Mouse (Mus musculus) heart, postnatal 10 days (tissue): ENCODE results near the gene Itgb7. TPM values are rescaled to one million over a fixed set of nuclear protein-coding genes. Genes with fewer than 3 reads are reported as not detected.

Experiments used
- DNase-seq, 2 experiments: peaks; one replicate each; pipeline ENCODE4 v3.0.0; 2021
- intact Hi-C: fragments of 180-260 bp; cut with DNase I; formaldehyde crosslinking; loops from one replicate; pipeline ENCODE4 v1.15.1; 2025
- total RNA-seq, 2 experiments: library from RNA; stranded (reverse); gene quantifications; 2 replicates each; pipeline ENCODE4 v1.2.3; 2021

The Itgb7 gene
- total RNA-seq, 2 experiments from 2014 or later = 1.9 to 2.0 TPM

- peak; percentile 67 to 71 for DNase-seq
- intact Hi-C loops = loop anchor here (2.0 kb wide), 1 partner anchor 21 kb away; no protein-coding TSS in a partner anchor
Observed at GRCm38 (mm10) chr15:102203835-102204381, 27.8 kb downstream of the Itgb7 start.

DNA sequence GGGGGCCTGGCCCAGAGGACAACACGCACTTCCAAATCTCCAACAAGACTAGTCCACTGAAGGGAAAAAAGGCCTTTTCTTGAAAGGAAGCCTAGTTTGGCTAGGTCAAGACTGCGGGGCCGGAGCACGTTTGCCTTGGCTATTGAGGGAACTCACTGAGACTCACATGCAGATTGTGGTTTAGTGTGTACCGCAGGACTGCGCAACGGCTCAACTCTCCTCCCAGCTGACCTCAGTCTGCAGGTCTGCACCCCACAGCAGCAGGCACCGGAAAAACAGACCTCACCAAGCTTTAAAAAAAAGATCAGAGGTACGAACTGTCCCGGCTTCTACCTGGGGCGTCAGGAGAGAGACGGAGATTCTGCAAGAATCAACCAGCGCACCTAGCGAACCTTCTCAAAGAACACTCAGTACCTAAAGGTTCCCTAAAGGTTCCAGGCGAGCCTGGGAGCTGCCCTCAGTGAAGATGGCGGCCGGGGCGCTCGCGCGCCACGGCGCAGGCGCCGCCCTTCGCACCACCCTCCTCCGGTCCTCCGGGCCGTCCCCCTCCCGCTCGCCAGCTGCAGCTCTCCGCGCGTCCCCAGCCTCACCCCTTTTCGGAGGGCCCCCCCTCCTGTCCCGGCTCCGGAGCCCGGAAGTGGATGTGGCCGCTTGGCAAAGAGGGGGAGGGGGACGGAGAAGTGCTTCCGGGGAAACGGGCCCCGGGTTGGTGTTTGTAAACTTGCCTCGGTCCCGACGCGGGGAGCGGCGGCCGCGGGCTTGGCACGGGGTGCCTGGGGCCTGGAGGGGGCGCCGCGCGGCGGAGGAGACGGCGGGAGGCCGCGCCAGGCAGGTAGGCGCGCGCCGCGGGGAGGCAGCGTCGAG, 28.5 kb downstream of the Itgb7 start, which contains the start of gene Zfp740:
Gene Zfp740, plus strand, starts transcription at position 279 of the 864 bp plus-strand sequence.
- intact Hi-C loops = no loop called here
- peak; percentile 96 to 97 for DNase-seq

GRCm38 (mm10) chr15:102198841-102199240, 32.9 kb downstream of the Itgb7 start:
- intact Hi-C loops = no loop called here
- DNase-seq = no peak

GRCm38 (mm10) chr15:102195373-102195772, 36.4 kb downstream of the Itgb7 start:
- DNase-seq = no peak
- intact Hi-C loops = no loop called here

GRCm38 (mm10) chr15:102194439-102194838, 37.3 kb downstream of the Itgb7 start:
- intact Hi-C loops = no loop called here
- no peak for DNase-seq

DNA sequence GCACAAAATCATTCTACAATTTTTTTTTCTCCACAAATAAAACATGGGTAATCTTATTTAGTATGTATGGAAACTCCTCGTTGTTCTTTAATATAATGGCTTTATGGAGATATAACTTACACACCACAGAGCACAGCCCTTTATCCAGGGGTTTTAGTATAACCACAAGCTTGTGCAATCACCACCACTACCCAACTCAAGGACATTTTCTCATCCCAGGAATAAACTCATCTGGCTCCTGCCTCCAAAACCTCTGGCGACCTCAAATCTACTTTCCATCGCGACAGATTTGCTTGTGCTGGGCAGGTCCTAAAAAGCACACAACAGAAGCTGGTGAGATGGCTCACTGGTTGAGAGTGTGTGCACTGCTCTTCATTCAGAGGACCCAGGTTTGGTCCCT, 38.1 kb downstream of the Itgb7 start:
- DNase-seq = no peak
- intact Hi-C loops = no loop called here

- DNase-seq = no peak
- intact Hi-C loops = no loop called here
Observed at GRCm38 (mm10) chr15:102192820-102193386, 38.8 kb downstream of the Itgb7 start.

GRCm38 (mm10) chr15:102192271-102192812, 39.4 kb downstream of the Itgb7 start:
- no peak for DNase-seq
- intact Hi-C loops = no loop called here

GRCm38 (mm10) chr15:102191699-102192098, 40.0 kb downstream of the Itgb7 start:
- intact Hi-C loops = no loop called here
- no peak for DNase-seq

- intact Hi-C loops = no loop called here
Observed at GRCm38 (mm10) chr15:102188883-102189282, 42.9 kb downstream of the Itgb7 start.

GRCm38 (mm10) chr15:102188096-102188495, 43.6 kb downstream of the Itgb7 start:
- intact Hi-C loops = no loop called here
- DNase-seq = peak; percentile 50 to 65

More at GRCm38 (mm10) chr15:102188883-102189282, 42.9 kb downstream of the Itgb7 start:
- no peak for DNase-seq

- intact Hi-C loops = no loop called here
- DNase-seq = no peak
Observed at GRCm38 (mm10) chr15:102186239-102186638, 45.5 kb downstream of the Itgb7 start.

GRCm38 (mm10) chr15:102183076-102183475, 48.7 kb downstream of the Itgb7 start:
- intact Hi-C loops = no loop called here
- DNase-seq = no peak

- no peak for DNase-seq
- intact Hi-C loops = loop anchor here (5.0 kb wide), 1 partner anchor 137 kb away; no protein-coding TSS in a partner anchor
Observed at GRCm38 (mm10) chr15:102179924-102180323, 51.8 kb downstream of the Itgb7 start.

- no peak for DNase-seq
- intact Hi-C loops = loop anchor here (5.0 kb wide), 1 partner anchor 138 kb away; no protein-coding TSS in a partner anchor
Observed at GRCm38 (mm10) chr15:102179106-102179505, 52.6 kb downstream of the Itgb7 start.

DNA sequence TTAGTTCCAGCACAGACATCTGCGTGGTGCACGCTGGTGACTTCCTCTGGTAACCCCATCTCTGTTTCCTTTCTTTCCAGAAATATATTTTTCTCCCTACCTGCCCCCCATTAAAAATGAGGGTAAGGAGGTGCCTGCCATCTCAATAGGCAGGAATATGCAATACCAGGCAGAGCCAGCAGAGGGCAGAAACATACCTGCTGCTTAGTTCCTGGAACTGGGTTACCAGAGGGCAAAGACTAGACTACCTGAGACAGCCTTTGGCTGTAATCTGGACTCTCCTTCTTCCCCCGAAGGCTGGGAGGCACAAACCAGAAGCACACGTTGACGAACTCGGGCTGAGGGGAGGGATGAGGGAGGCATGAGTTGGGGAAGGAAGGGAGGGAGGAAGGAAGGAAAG, 53.5 kb downstream of the Itgb7 start:
- DNase-seq = peak; percentile 83 to 89
- intact Hi-C loops = loop anchor here (1.0 to 5.0 kb wide), 2 partner anchors 46 to 139 kb away; no protein-coding TSS in a partner anchor

GRCm38 (mm10) chr15:102177417-102177816, 54.3 kb downstream of the Itgb7 start:
- no peak for DNase-seq

GRCm38 (mm10) chr15:102176571-102177316, 55.0 kb downstream of the Itgb7 start:
- no peak for DNase-seq
- intact Hi-C loops = loop anchor here (5.0 kb wide), 1 partner anchor 141 kb away; no protein-coding TSS in a partner anchor

More at GRCm38 (mm10) chr15:102177417-102177816, 54.3 kb downstream of the Itgb7 start:
- intact Hi-C loops = loop anchor here (5.0 kb wide), 1 partner anchor 140 kb away; no protein-coding TSS in a partner anchor

GRCm38 (mm10) chr15:102175736-102176319, 55.9 kb downstream of the Itgb7 start:
- intact Hi-C loops = loop anchor here (5.0 kb wide), 1 partner anchor 141 kb away; no protein-coding TSS in a partner anchor
- DNase-seq = no peak

- no peak for DNase-seq
- intact Hi-C loops = no loop called here
Observed at GRCm38 (mm10) chr15:102173581-102173980, 58.2 kb downstream of the Itgb7 start.
